Mouse (Mus musculus) embryonic stem cell, embryonic (primary cell): ENCODE measurements around the gene Galnt14.

ENCODE experiments used
- CTCF ChIA-PET, 4 experiments: fragments of 300-600 bp in 2 of 4; fragments of 350-600 bp in 2 of 4; sonication (Branson Sonifier 250); formaldehyde crosslinking; loops; one replicate each; lab custom pipeline; 2022; ENCODE audit warnings: inconsistent platforms in 2 of 4; lab: Charles Lee
- POLR2A ChIA-PET, 4 experiments: fragments of 300-600 bp in 2 of 4; fragments of 350-600 bp in 2 of 4; sonication (Branson Sonifier 250); formaldehyde crosslinking; loops; one replicate each; lab custom pipeline; 2022; ENCODE audit warnings: antibody characterized with exemption in 4 of 4, inconsistent platforms in 1 of 4; lab: Charles Lee

The Galnt14 gene

GRCm38 (mm10) chr17:73710042-73710911 is at the start of gene Galnt14:
TSS of gene Galnt14 (minus strand) at chr17:73710453.
- ChIA-PET POLR2A (interaction anchor here in 2 of 4 experiments (0.5 to 1.2 kb wide), 2 partner anchors 16 to 706 kb away, joined by 3 read pairs; no protein-coding TSS in a partner anchor), CTCF (interaction anchor here (0.6 to 1.2 kb wide), 7 partner anchors 10 to 1777 kb away, joined by 3 to 7 read pairs (median 3); no protein-coding TSS in a partner anchor)

- ChIA-PET CTCF (interaction anchor here (0.5 to 3.7 kb wide), 21 partner anchors 9 to 948 kb away, joined by 3 to 53 read pairs (median 5); no protein-coding TSS in a partner anchor), POLR2A (no interaction called here)
Observed at GRCm38 (mm10) chr17:73743681-73744311, 33.5 kb upstream of the Galnt14 start.

- ChIA-PET POLR2A (no interaction called here), CTCF (interaction anchor here (0.7 to 2.1 kb wide), 10 partner anchors 8 to 419 kb away, joined by 3 to 5 read pairs (median 3); partner anchors contain the start of gene Galnt14 (in 1 of the 4))
Observed at GRCm38 (mm10) chr17:73723885-73724682, 13.8 kb upstream of the Galnt14 start.

- POLR2A ChIA-PET = no interaction called here
Observed at GRCm38 (mm10) chr17:73719021-73719748, 8.9 kb upstream of the Galnt14 start.

GRCm38 (mm10) chr17:73716684-73717083 is 6.4 kb upstream of the Galnt14 start:
- CTCF ChIA-PET = no interaction called here
- POLR2A ChIA-PET = no interaction called here

More at GRCm38 (mm10) chr17:73719021-73719748, 8.9 kb upstream of the Galnt14 start:
- CTCF ChIA-PET = no interaction called here

- CTCF ChIA-PET = no interaction called here
- POLR2A ChIA-PET = no interaction called here
Observed at GRCm38 (mm10) chr17:73714440-73715221, 4.4 kb upstream of the Galnt14 start.

GRCm38 (mm10) chr17:73713347-73713746 is 3.1 kb upstream of the Galnt14 start:
- CTCF ChIA-PET = no interaction called here
- POLR2A ChIA-PET = no interaction called here

GRCm38 (mm10) chr17:73711919-73712318 is 1.7 kb upstream of the Galnt14 start:
- CTCF ChIA-PET = interaction anchor here in 1 of 4 experiments (0.7 kb wide), 1 partner anchor 1496 kb away, joined by 3 read pairs; no protein-coding TSS in a partner anchor
- POLR2A ChIA-PET = interaction anchor here in 1 of 4 experiments (0.7 kb wide), 1 partner anchor 9 kb away, joined by 3 read pairs; no protein-coding TSS in a partner anchor

- ChIA-PET POLR2A (interaction anchor here in 2 of 4 experiments (0.5 to 0.6 kb wide), 2 partner anchors 16 to 388 kb away, joined by 3 read pairs; no protein-coding TSS in a partner anchor), CTCF (interaction anchor here in 3 of 4 experiments (0.6 to 1.2 kb wide), 4 partner anchors 9 to 404 kb away, joined by 3 to 7 read pairs (median 4); no protein-coding TSS in a partner anchor)
Observed at GRCm38 (mm10) chr17:73709131-73710041, 867 bp downstream of the Galnt14 start.

GRCm38 (mm10) chr17:73708451-73708850 is 1.8 kb downstream of the Galnt14 start:
- CTCF ChIA-PET = no interaction called here
- POLR2A ChIA-PET = interaction anchor here in 1 of 4 experiments (0.6 kb wide), 1 partner anchor 1120 kb away, joined by 3 read pairs; no protein-coding TSS in a partner anchor

GRCm38 (mm10) chr17:73703571-73703970 is 6.7 kb downstream of the Galnt14 start:
- POLR2A ChIA-PET = no interaction called here
- CTCF ChIA-PET = no interaction called here

- POLR2A ChIA-PET = interaction anchor here in 1 of 4 experiments (0.7 kb wide), 1 partner anchor 19 kb away, joined by 4 read pairs; no protein-coding TSS in a partner anchor
- CTCF ChIA-PET = no interaction called here
Observed at GRCm38 (mm10) chr17:73701016-73701415, 9.2 kb downstream of the Galnt14 start.

- ChIA-PET POLR2A (no interaction called here), CTCF (interaction anchor here in 1 of 4 experiments (0.6 kb wide), 1 partner anchor 10 kb away, joined by 7 read pairs; no protein-coding TSS in a partner anchor)
Observed at GRCm38 (mm10) chr17:73699881-73700280, 10.4 kb downstream of the Galnt14 start.

- ChIA-PET POLR2A (interaction anchor here in 1 of 4 experiments (1.1 kb wide), 1 partner anchor 17 kb away, joined by 3 read pairs; no protein-coding TSS in a partner anchor), CTCF (interaction anchor here in 2 of 4 experiments (0.7 kb wide), 2 partner anchors 22 to 339 kb away, joined by 4 to 6 read pairs; no protein-coding TSS in a partner anchor)
Observed at GRCm38 (mm10) chr17:73694206-73694952, 15.9 kb downstream of the Galnt14 start.

- POLR2A ChIA-PET = interaction anchor here in 2 of 4 experiments (0.6 to 0.9 kb wide), 2 partner anchors 56 to 779 kb away, joined by 3 to 4 read pairs; no protein-coding TSS in a partner anchor
- CTCF ChIA-PET = no interaction called here
Observed at GRCm38 (mm10) chr17:73688261-73688660, 22.0 kb downstream of the Galnt14 start.
